Mouse (Mus musculus) gastrocnemius, postnatal 36 days (tissue): ENCODE measurements at regions not wholly inside any gene's neighbourhood (a gene's known extent, or its start where the extent isn't known, plus 50 kb on each side); places are given as distances from the start of the nearest gene placed in this dataset.
A peak's percentile ranks its signal among the peaks of the same experiment; 100 is the strongest.

Experiments
- DNase-seq, 2 experiments: peaks; one replicate each; pipeline ENCODE4 v3.0.0; 2022
- intact Hi-C: fragments of 180-260 bp; cut with DNase I; formaldehyde crosslinking; loops from one replicate; pipeline ENCODE4 v1.15.1; 2025

DNA sequence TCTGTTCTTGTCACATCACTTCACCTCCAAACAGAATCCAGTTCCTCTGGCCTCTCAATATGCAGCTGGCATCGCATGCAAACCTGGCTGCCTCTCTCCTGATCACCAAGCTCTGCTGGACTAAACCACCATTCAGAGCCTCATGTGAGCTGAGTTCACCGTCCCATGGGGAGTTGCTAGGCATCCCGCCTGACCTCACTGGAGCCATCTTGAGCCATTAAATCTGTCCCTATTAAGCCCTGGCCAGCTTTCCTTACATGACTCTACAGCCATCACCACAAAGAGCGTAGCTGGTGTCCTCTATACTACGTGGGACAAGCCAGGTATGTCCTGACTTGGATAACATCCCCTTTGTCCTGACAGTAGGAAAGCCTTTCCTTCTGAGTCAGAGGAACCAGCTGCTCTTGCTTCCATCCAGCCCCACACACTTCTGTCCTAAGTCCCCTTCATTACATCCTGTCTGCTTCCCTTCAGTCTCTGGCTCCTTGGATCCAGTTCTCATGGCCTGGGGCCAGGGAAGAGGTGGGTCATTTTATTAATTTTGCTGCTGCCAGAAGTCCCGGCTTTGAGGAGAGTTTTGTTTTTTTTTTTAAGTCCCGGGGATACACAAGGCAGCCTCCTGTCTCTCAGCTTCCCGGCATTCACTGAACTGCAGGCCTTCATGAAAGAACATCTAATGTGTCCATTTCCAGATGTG lies 468.5 kb upstream of the Jarid2 start:
- peak; percentile 64 to 76 for DNase-seq
- intact Hi-C loops = no loop called here

DNA sequence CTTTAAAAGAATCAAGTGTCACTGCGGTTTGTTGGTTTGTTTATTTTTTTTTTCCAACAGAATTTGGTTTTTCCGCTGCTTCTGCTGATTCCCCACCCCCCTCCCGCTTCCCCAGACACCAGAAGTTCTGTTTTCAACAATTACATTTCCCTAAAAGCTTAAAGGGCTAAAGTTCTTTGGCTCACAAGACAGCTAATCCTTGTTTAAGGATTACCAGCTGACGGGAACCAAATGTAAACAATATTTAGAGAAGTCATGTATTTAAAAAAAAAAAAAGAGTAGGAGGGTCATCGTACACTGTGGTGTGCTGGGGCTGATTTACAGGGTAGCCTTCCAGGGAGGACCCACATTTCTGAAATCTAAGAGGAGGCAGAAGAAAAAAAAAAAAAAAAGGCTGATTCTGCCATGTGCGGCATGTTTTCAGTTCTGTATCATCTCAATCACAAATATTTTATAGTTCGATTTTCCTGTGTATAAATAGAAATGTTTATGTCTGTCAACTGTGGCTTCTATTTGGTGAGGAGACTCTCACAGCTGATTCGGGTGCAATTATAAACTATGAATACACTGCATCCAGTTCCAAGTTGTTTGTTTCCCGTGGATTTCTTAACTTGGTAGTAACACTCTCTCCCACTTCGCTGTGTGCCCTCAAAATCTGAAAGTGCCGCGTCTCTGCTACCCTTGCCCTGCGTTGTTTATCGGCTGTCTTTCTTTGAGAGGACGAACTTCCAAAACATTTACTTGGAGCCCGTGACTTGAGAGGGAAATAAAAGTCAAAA lies 456.3 kb upstream of the Jarid2 start:
- DNase-seq = no peak

DNA sequence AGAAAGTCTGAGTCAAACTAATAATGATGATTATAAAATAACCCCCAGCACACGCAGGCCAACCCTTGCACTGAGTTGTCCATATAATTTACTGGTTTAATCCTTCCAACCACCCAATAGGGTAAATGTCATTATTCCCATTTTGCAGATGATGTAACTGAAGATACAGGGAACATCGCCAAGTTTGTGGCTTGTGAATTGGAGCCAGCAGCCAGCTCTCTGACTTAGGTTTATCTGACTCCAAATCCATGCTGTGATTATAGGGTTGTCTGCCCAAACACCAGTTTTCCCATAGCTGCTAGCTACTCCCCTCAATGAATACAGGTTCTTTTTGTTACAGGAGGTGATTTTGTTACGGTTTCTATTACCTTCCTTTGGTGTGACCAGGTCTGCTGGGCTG lies 451.3 kb upstream of the Jarid2 start:
- intact Hi-C loops = no loop called here
- no peak for DNase-seq

More for the DNA sequence above, 456.3 kb upstream of the Jarid2 start:
- intact Hi-C loops = no loop called here

DNA sequence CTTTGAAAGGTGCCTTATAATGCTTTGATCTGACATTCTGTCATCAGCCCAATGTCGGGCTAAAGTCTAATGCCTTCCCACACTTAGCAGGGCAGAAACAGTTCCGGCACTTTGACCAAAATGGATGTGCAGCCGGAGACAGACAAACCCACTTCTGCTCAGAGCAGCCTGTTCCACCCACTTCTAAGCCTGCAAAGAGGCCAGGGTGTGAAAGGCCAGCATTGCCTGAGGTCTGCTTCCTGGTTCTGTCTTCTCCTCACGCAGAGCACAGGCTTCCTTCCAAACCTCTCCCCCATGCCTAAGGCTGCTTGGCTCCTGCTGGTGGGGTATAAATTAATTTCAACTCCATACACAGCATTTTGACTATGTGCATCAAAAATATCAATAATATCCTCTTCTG lies 450.2 kb upstream of the Jarid2 start:
- intact Hi-C loops = no loop called here
- DNase-seq = no peak

DNA sequence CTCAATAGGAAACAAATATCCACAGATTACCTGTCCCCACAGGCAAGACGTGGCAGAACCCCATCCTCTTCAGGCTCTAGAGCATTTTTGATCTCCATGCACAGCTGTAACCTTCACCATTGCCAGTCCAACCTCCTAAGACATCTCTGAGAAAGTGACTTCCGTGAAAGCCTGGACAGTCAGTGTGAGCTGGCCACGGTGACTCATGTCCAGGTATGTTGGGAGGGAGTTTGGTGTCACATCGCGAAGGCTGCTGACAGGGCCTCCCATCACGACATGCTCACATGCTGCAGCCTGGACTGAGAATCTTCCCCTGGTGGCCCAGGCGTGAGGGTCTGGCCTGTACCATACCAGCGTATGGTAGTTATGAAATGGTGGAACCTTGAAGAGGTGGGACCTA lies 449.0 kb upstream of the Jarid2 start:
- intact Hi-C loops = no loop called here
- DNase-seq = no peak

DNA sequence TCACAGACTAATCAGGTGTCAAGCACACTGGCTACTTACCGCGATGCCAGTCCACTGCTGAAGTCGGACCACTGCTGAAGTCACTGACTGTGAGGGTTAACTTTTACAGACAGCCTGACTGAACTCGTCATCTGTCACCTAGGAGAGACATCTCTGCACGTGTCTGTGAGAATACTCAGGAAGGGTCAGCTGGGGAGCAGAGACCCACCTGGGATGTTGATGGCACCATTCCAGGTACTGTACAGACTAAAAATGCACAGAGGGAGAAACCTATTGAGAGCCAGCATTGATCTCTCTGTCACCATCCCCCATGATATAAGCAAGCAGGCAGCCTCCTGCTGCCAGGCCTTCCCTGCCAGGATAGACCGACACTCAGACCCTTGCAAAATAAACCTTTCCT lies 447.5 kb upstream of the Jarid2 start:
- intact Hi-C loops = no loop called here
- no peak for DNase-seq

DNA sequence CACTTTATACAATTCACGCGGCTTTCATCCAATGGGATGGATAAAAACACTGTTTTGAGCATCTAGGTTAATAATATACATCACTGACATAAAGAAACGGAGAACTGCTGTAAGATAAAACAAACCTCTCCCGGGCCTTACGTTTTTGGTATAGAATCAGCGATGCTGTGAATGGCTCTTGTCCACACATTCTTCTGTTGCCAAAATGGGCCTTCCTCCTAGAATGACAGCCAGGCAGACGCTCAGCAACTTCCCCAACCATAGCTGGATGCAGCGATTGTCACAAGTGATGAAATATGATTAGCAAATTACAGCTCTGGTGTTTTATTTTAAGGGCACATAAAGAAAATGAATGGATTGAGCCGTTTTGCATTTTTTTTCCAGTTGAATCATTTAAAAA lies 447.0 kb upstream of the Jarid2 start:
- no peak for DNase-seq
- intact Hi-C loops = no loop called here

DNA sequence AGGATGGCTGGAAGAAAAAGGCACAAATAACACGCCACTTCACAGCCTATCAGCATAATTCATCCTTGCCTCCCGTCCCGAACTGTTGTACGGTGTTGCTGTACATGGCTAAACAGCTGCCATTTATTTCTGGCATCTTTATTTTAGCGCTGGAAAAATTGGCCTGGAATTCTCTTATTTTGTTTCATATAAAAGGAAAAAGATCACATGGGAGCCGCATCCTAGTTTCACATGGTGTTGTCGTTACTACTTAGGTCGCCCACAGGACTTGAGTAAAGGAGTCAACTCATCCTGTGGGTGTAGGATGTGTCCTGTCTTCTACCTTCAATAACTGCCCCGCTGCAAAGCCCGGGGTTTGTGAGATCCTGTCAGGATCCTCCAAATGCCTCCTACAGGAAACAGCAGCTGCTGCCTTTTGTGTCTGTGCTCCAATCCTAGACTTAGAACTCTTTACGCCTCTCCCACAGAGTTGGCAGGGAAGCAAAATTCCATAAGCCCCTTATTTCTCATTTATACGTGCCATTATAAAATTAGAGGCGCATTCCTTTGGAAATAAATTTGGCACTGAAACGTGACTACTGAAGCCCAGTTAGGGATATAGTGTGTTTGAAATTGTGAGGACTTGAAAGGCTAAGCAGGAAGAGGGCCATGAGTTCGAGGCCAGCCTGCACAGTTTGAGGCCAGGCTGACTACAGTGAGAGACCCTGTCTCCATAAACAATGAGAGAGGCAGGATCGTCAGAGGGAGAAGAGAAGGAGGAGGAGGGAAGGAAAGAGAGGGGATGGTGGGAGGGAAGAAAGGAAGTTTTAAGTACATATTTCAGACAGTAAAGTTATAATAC lies 446.3 kb upstream of the Jarid2 start:
- DNase-seq = no peak
- intact Hi-C loops = no loop called here

DNA sequence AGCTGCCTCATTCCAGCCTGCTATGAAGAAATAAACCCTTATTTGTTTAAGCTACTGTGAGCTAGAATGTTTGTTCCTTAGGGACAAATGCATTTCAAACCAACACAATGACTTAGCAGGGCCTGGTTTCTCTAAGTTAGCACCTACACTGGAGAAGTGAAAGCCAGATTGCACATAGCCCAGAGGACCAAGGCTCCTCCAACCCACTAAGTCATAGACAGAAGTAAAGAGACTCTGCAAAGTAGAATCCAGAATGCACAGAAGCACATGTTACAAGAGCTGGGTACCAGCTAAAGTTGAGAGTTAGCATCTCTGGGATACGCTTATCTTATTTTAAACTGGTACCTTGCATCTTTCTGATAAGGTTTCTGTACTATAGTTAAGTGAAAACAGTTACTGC lies 443.4 kb upstream of the Jarid2 start:
- DNase-seq = no peak
- intact Hi-C loops = no loop called here

DNA sequence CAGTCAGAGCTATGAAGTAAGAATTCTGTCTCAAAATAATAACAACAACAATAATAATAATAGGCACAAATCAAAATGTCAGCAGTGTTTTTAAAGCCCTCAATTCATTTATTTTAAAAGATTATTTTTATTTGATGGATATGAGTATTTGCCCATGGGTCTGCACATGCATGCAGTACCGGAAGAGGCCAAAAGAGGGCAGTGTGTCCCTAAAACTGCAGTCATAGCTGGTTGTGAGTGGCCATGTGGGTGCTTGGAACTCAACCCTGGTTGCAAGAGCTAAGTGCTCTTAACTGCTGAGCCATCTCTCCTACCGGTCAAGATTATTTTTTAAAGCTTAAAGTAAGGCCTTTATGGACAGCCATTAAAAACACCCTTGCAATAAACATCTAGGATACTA lies 439.1 kb upstream of the Jarid2 start:
- DNase-seq = no peak
- intact Hi-C loops = loop anchor here (5.0 kb wide), 1 partner anchor 33 kb away; no protein-coding TSS in a partner anchor

DNA sequence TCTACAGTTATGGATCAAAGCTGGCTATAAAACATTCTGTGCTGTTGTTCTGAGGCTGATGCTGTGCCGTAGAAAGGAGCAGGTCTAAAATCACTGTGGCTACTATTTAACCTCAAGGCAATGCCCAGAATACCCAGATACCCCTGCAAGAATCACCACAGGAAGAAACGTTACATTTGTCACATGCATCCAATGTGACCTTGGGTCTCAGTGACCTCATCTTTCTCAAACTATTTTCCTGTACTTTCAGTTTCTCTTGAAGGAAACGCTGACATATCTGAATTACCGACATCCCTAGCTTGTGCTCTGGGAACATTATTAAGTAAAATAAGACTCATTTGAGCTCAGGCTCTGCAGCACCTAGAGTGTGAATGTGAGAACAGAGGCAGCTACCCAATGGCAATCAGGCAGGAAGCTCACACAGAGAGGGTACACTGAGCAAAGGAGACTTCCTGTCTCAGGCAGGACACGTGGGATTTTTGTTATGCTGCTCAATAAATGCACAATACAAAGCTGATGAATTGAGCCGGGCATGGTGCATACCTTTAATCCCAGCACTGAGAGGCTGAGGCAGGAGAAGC lies 436.7 kb upstream of the Jarid2 start:
- intact Hi-C loops = loop anchor here (5.0 kb wide), 1 partner anchor 35 kb away; no protein-coding TSS in a partner anchor
- no peak for DNase-seq

DNA sequence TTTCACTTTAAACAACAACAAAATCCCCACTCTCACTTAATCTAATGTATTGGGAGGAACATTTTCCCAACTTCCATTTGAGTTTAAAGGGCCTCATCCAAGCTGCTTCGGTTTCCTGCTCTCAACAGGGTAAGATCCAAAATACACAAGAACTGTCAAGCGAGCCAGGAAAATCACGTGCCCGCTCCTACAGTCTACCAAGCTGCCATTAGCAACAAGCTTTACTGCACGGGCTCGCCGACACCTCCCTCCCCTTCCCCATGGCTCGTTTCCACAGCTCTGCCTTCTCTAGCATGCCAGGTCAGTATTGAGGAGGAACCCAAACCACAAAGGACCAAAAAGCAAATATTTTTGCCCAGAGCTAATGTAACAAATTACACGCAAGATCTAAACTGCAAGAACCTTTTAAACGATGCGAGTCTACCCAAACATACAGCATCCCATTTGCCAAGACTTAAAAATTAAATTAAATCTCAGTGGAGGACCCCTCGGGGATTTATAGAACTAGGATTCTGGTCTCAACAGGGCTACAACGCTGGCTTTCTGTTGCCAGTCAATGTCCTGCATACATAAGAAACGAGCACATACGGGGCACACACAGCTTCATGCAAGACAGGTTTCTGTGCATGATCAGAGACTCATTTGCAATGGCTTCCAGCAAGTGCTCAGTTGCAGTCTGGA lies 435.4 kb upstream of the Jarid2 start:
- peak in 1 of 2 experiments; percentile 21 for DNase-seq
- intact Hi-C loops = loop anchor here (5.0 kb wide), 1 partner anchor 37 kb away; no protein-coding TSS in a partner anchor

DNA sequence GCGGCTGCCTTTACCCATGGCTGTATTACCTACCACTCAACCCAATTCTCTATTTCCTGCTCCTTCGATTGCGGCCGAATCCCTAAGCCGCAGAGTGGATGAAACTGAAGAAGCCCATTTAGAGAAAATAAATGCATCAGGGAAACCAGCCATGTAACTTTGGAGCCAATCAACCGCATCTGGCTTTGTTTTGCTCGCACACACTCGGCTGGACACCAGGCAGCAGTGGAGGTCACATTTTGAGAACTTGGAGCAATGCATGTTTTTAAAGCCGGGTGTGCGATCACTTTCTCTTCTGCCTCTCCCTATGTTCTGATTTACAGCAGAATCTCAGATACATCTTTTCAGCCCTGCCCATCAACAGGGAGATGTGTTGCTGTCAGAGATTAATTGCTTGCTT lies 433.7 kb upstream of the Jarid2 start:
- intact Hi-C loops = no loop called here
- DNase-seq = no peak

DNA sequence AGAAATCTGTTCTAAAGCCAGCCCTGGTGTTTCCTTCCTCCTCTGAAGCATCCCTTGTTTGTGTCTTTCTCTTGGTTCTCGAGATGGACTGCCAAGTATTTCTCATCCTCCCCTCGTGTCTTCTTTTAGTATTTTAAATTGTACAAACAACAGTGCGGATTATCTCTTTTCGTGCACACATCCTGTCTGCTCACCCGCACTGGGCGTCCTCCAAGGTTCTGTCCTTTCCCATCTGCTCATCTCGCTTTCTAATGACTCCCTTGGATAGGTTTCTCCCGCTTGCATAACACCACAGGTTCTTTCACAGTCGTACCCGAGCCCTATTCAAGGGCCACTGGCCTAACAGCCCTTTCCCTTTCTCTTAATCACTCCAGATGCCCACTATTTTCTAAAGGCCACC lies 428.7 kb upstream of the Jarid2 start:
- DNase-seq = no peak
- intact Hi-C loops = loop anchor here (5.0 kb wide), 2 partner anchors 68 to 432 kb away; no protein-coding TSS in a partner anchor

DNA sequence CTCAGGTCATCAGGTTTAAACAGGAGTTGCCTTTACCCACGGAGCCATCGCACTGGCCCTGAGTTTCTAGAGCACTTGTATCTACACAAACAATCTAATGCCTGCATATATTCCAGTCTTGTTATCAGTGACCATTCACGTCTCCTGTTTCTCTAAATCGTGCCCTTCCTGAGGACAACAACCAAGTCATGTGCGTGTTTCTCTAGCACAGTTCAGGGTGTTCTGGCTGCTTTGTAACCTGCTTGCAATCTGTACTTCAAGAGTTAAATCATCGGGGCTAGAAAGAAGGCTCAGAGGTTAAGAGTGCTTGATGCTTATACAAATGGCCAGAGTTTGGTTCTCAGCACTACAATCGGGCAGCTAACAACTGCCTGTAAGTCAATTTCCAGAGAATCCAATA lies 428.1 kb upstream of the Jarid2 start:
- DNase-seq = no peak
- intact Hi-C loops = loop anchor here (5.0 kb wide), 2 partner anchors 69 to 431 kb away; no protein-coding TSS in a partner anchor

DNA sequence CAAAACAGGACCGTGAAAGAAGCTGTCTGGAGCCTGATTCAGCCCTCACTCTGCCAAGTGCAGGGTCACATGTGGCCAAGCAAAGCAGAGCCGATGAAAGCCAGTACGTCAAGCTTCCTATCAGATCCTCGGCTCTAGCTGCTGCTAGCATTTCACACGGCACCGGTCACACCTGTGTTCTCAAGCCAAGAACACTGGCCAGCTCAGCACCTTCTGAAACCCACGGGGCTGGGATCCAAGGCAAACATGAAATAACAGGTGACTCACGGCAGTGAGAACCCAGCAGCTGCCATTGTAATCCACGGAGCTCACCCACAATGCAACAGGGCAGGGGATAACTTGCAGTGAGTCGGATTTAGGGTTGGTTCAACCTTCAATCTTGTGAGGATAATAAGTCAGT lies 427.3 kb upstream of the Jarid2 start:
- DNase-seq = peak; percentile 67 to 73
- intact Hi-C loops = loop anchor here (5.0 kb wide), 2 partner anchors 70 to 430 kb away; no protein-coding TSS in a partner anchor

DNA sequence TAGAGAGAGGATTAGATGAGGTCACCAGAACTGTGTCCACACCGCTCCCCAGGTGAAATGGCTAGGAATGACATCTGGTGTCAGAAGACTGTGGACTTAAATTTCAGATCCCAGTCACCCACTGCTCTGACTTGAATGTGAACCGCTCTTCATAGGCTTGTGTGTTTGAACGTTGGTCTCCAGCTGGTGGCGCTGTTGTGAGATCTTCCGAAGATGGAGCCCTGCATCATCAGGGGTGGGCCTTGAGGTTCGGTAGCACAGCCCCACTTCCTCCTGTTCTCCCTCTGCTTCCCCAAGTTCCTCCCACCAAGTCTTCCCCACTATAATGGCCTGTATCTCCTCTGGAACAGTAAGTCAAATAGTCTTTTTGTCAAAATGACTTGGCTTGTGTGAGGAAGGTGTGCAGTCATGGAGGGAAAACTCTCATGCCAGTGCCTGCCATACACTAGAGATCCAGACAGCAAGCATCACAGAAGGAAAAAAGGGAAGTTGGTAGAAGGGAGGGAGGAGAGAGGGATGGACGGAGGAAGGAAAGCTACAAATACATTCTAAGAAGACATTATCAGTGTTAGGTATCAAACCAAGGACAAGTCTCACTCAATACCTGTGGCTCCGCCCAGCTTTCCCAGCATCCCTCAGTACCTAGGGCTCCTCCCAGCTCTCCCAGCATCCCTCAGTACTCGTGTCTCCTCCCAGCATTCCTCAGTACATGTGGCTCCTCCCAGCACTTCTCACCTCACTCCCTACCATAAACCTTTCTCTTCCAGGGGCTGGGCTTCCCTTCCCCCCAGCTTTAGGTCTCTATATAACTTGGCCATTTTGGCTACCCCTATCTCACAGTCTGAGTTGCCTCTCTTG lies 423.9 kb upstream of the Jarid2 start:
- intact Hi-C loops = loop anchor here (5.0 kb wide), 2 partner anchors 102 to 443 kb away; no protein-coding TSS in a partner anchor
- no peak for DNase-seq

DNA sequence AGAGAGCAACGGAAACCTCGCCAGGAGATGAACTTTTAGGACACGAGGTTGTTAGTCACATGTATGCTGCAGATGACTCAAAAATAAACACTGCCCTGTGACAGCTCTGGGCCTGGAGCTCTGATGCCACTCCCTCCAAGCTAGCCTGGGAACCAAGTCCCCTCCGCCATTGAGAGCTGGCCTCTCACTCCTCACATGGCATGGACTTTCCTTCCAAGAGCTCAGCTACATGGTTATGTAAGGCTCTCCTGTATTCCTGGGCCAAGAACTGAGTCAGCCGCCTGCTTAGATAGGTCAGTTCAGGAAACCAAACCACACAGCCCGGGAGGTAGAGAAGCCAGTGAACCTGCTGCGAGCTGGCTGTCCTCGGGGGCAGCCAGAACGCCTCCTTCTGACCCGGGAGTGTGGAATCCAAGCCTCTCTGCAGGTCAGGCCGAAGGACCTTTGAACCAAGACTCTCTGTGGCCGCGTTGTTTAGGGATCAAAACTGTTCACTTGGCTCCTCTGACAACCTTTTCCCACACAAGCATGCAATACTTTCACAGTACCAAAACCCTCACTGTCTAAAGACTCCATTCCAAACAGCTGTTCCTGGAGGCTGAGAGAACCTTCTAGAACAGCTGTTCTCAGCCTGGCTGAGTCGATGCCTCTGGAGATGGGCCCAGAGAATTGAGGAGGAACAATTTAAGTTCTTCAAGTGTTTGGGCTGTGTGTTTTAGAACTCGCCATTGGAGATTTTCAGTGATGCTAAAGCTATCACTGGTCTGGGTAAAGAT lies 422.8 kb upstream of the Jarid2 start:
- intact Hi-C loops = loop anchor here (5.0 kb wide), 2 partner anchors 101 to 444 kb away; no protein-coding TSS in a partner anchor

More for the DNA sequence above, 422.8 kb upstream of the Jarid2 start:
- peak; percentile 75 for DNase-seq
